Mouse (Mus musculus): ENCODE measurements around the gene Zfp616. TPM values are rescaled to one million over a fixed set of nuclear protein-coding genes. Genes with fewer than 3 reads are reported as not detected.

The Zfp616 gene
- not detected in 2 replicates for polyA plus RNA-seq (2015; fragmentation: Nextera tagmentation; extraction: Ambion mirVana)

GRCm38 (mm10) chr11:74069655-74070054, at the start of gene Zfp616:
TSS of gene Zfp616 (plus strand) at chr11:74069955.
- Histone ChIP-seq H3K4me3 (ENCODE audit: low read depth, low read length) (no peak within 1 kb of the TSS), H3K36me3 (ENCODE audit: control insufficient read depth, insufficient read depth, low read length) (no peaks in the 10 kb centered on the region), H3K4me1 (replicated peaks; ENCODE audit: control insufficient read depth, insufficient read depth) (no peaks in the 10 kb centered on the region), H3K27ac (replicated peaks) (no peak within 1 kb of the TSS), H3K9ac (ENCODE audit: low read length) (no peak within 1 kb of the TSS), H3K9me3 (ENCODE audit: control insufficient read depth, low read length) (no peaks in the 10 kb centered on the region), H3K4me2 (replicated peaks; ENCODE audit: low read depth) (no peak within 1 kb of the TSS), H3K27me3 (ENCODE audit: control insufficient read depth, insufficient read depth, low read length) (no peaks in the 10 kb centered on the region)
- DNase-seq (ENCODE audit: low spot score), result no peak
- TF ChIP-seq CTCF (IDR thresholded peaks at IDR 0.05; ENCODE audit: low read depth) (no peak), EP300 (optimal IDR thresholded peaks at IDR 0.05) (no peak)
- no peak for ATAC-seq (ENCODE audit: low FRiP score, low TSS enrichment)
- WGBS, result 97% methylated on average over 1 of the region's 1 CpGs

GRCm38 (mm10) chr11:74051347-74051746, 18.4 kb upstream of the Zfp616 start:
- H3K27ac ChIP-seq (replicated peaks), result no peak overlapping the region
- 73% methylated on average over 3 of the region's 3 CpGs for WGBS
- no peak overlapping the region for H3K9ac ChIP-seq (ENCODE audit: low read length)

GRCm38 (mm10) chr11:74056451-74056850, 13.3 kb upstream of the Zfp616 start, which contains the start of the genes Olfr139 and Olfr399:
TSS of gene Olfr139 (minus strand) at chr11:74056551.
TSS of gene Olfr399 (minus strand) at chr11:74056615.
- Histone ChIP-seq H3K27me3 (ENCODE audit: control insufficient read depth, insufficient read depth, low read length) (no peaks in the 10 kb centered on the region), H3K4me1 (replicated peaks; ENCODE audit: control insufficient read depth, insufficient read depth) (no peaks in the 10 kb centered on the region), H3K27ac (replicated peaks) (no peak within 1 kb of the TSS), H3K36me3 (ENCODE audit: control insufficient read depth, insufficient read depth, low read length) (no peaks in the 10 kb centered on the region), H3K9ac (ENCODE audit: low read length) (no peak within 1 kb of the TSS), H3K4me2 (replicated peaks; ENCODE audit: low read depth) (no peak within 1 kb of the TSS), H3K4me3 (ENCODE audit: low read depth, low read length) (no peak within 1 kb of the TSS), H3K9me3 (ENCODE audit: control insufficient read depth, low read length) (no peaks in the 10 kb centered on the region)
- no peak for TF ChIP-seq CTCF (IDR thresholded peaks at IDR 0.05; ENCODE audit: low read depth)
- no peak for TF ChIP-seq EP300 (optimal IDR thresholded peaks at IDR 0.05)
- WGBS, result 84% methylated on average over 2 of the region's 2 CpGs
- DNase-seq (ENCODE audit: low spot score) (no peak), ATAC-seq (ENCODE audit: low FRiP score, low TSS enrichment) (no peak)

More at GRCm38 (mm10) chr11:74051347-74051746, 18.4 kb upstream of the Zfp616 start:
- ATAC-seq (ENCODE audit: low FRiP score, low TSS enrichment), result no peak
- no peak for DNase-seq (ENCODE audit: low spot score)
- no peaks in the 10 kb centered on the region for H3K27me3 ChIP-seq (ENCODE audit: control insufficient read depth, insufficient read depth, low read length)
- H3K36me3 ChIP-seq (ENCODE audit: control insufficient read depth, insufficient read depth, low read length), result no peaks in the 10 kb centered on the region
- TF ChIP-seq EP300 (optimal IDR thresholded peaks at IDR 0.05) (no peak), CTCF (IDR thresholded peaks at IDR 0.05; ENCODE audit: low read depth) (no peak)
- no peaks in the 10 kb centered on the region for H3K4me1 ChIP-seq (replicated peaks; ENCODE audit: control insufficient read depth, insufficient read depth)
- H3K4me3 ChIP-seq (ENCODE audit: low read depth, low read length), result no peak overlapping the region
- no peaks in the 10 kb centered on the region for H3K9me3 ChIP-seq (ENCODE audit: control insufficient read depth, low read length)
- H3K4me2 ChIP-seq (replicated peaks; ENCODE audit: low read depth), result no peak overlapping the region

- no peak overlapping the region for H3K4me3 ChIP-seq (ENCODE audit: low read depth, low read length)
- H3K27me3 ChIP-seq (ENCODE audit: control insufficient read depth, insufficient read depth, low read length), result no peaks in the 10 kb centered on the region
- H3K9ac ChIP-seq (ENCODE audit: low read length), result no peak overlapping the region
- TF ChIP-seq EP300 (optimal IDR thresholded peaks at IDR 0.05), result no peak
- TF ChIP-seq CTCF (IDR thresholded peaks at IDR 0.05; ENCODE audit: low read depth), result no peak
- 54% methylated on average over 2 of the region's 2 CpGs for WGBS
- no peak for DNase-seq (ENCODE audit: low spot score)
- ATAC-seq (ENCODE audit: low FRiP score, low TSS enrichment), result no peak
- no peak overlapping the region for H3K4me2 ChIP-seq (replicated peaks; ENCODE audit: low read depth)
- no peaks in the 10 kb centered on the region for H3K36me3 ChIP-seq (ENCODE audit: control insufficient read depth, insufficient read depth, low read length)
- no peaks in the 10 kb centered on the region for H3K9me3 ChIP-seq (ENCODE audit: control insufficient read depth, low read length)
- H3K27ac ChIP-seq (replicated peaks), result no peak overlapping the region
- no peaks in the 10 kb centered on the region for H3K4me1 ChIP-seq (replicated peaks; ENCODE audit: control insufficient read depth, insufficient read depth)
Measured at GRCm38 (mm10) chr11:74100724-74101123, 31.0 kb downstream of the Zfp616 start.

GRCm38 (mm10) chr11:74101507-74101906, 31.8 kb downstream of the Zfp616 start:
- Histone ChIP-seq H3K4me3 (ENCODE audit: low read depth, low read length) (no peak overlapping the region), H3K4me2 (replicated peaks; ENCODE audit: low read depth) (no peak overlapping the region), H3K27ac (replicated peaks) (no peak overlapping the region), H3K27me3 (ENCODE audit: control insufficient read depth, insufficient read depth, low read length) (no peaks in the 10 kb centered on the region), H3K9me3 (ENCODE audit: control insufficient read depth, low read length) (no peaks in the 10 kb centered on the region), H3K4me1 (replicated peaks; ENCODE audit: control insufficient read depth, insufficient read depth) (no peaks in the 10 kb centered on the region), H3K36me3 (ENCODE audit: control insufficient read depth, insufficient read depth, low read length) (no peaks in the 10 kb centered on the region), H3K9ac (ENCODE audit: low read length) (no peak overlapping the region)
- ATAC-seq (ENCODE audit: low FRiP score, low TSS enrichment), result no peak
- TF ChIP-seq CTCF (IDR thresholded peaks at IDR 0.05; ENCODE audit: low read depth), result no peak
- 48% methylated on average over 2 of the region's 2 CpGs for WGBS
- DNase-seq (ENCODE audit: low spot score), result no peak

GRCm38 (mm10) chr11:74105066-74105465, 35.3 kb downstream of the Zfp616 start:
- 25% methylated on average over 5 of the region's 5 CpGs for WGBS
- H3K27ac ChIP-seq (replicated peaks), result no peak overlapping the region
- H3K4me1 ChIP-seq (replicated peaks; ENCODE audit: control insufficient read depth, insufficient read depth), result no peaks in the 10 kb centered on the region
- no peaks in the 10 kb centered on the region for H3K27me3 ChIP-seq (ENCODE audit: control insufficient read depth, insufficient read depth, low read length)
- no peak overlapping the region for H3K4me3 ChIP-seq (ENCODE audit: low read depth, low read length)
- ATAC-seq (ENCODE audit: low FRiP score, low TSS enrichment) (no peak), DNase-seq (ENCODE audit: low spot score) (no peak)
- H3K9me3 ChIP-seq (ENCODE audit: control insufficient read depth, low read length), result no peaks in the 10 kb centered on the region
- H3K36me3 ChIP-seq (ENCODE audit: control insufficient read depth, insufficient read depth, low read length), result no peaks in the 10 kb centered on the region
- no peak overlapping the region for H3K4me2 ChIP-seq (replicated peaks; ENCODE audit: low read depth)
- TF ChIP-seq CTCF (IDR thresholded peaks at IDR 0.05; ENCODE audit: low read depth) (no peak), EP300 (optimal IDR thresholded peaks at IDR 0.05) (no peak)
- H3K9ac ChIP-seq (ENCODE audit: low read length), result no peak overlapping the region
